Mouse (Mus musculus) embryonic stem cell, embryonic (primary cell): Measurements from ENCODE around the gene Brwd1.

Experiments
- CTCF ChIA-PET, 4 experiments: fragments of 300-600 bp in 2 of 4; fragments of 350-600 bp in 2 of 4; sonication (Branson Sonifier 250); formaldehyde crosslinking; loops; one replicate each; lab custom pipeline; 2022; ENCODE audit warnings: inconsistent platforms in 2 of 4; lab: Charles Lee
- POLR2A ChIA-PET, 4 experiments: fragments of 300-600 bp in 2 of 4; fragments of 350-600 bp in 2 of 4; sonication (Branson Sonifier 250); formaldehyde crosslinking; loops; one replicate each; lab custom pipeline; 2022; ENCODE audit warnings: antibody characterized with exemption in 4 of 4, inconsistent platforms in 1 of 4; lab: Charles Lee

Gene Brwd1

GRCm38 (mm10) chr16:96082301-96083178 is at the start of gene Brwd1:
TSS of gene Brwd1 (minus strand) at chr16:96082526.
- POLR2A ChIA-PET, result interaction anchor here (0.5 to 4.4 kb wide), 163 partner anchors 9 to 1323 kb away, joined by 3 to 111 read pairs (median 5); partner anchors contain the start of genes Psmg1 (in 4 of the 4), Hmgn1 (in 3 of the 4), Lca5l (in 3 of the 4) and Wrb (in 3 of the 4)
- CTCF ChIA-PET, result interaction anchor here in 3 of 4 experiments (0.5 to 1.5 kb wide), 10 partner anchors 9 to 347 kb away, joined by 3 to 5 read pairs (median 4); partner anchors contain the start of gene Hmgn1 (in 1 of the 3)

- POLR2A ChIA-PET, result interaction anchor here in 3 of 4 experiments (0.7 to 4.8 kb wide), 17 partner anchors 10 to 105 kb away, joined by 3 to 41 read pairs (median 6); partner anchors contain the start of genes Brwd1 (in 2 of the 3) and Wrb (in 2 of the 3)
- CTCF ChIA-PET, result interaction anchor here in 1 of 4 experiments (1.0 to 1.1 kb wide), 2 partner anchors 8 to 17 kb away, joined by 3 read pairs; partner anchors contain the start of gene Wrb
Measured at GRCm38 (mm10) chr16:96128466-96128865, 46.1 kb upstream of the Brwd1 start.

GRCm38 (mm10) chr16:96127657-96128344 is 45.5 kb upstream of the Brwd1 start, which contains the start of gene Hmgn1:
TSS of gene Hmgn1 (minus strand) at chr16:96127729.
- POLR2A ChIA-PET, result interaction anchor here in 3 of 4 experiments (0.5 to 5.0 kb wide), 41 partner anchors 8 to 1954 kb away, joined by 3 to 41 read pairs (median 4); partner anchors contain the start of genes Brwd1 (in 2 of the 3), Psmg1 (in 2 of the 3) and Wrb (in 2 of the 3)
- CTCF ChIA-PET, result interaction anchor here in 2 of 4 experiments (0.6 to 1.1 kb wide), 5 partner anchors 8 to 1800 kb away, joined by 3 to 5 read pairs (median 3); partner anchors contain the start of gene Wrb (in 1 of the 2)

DNA sequence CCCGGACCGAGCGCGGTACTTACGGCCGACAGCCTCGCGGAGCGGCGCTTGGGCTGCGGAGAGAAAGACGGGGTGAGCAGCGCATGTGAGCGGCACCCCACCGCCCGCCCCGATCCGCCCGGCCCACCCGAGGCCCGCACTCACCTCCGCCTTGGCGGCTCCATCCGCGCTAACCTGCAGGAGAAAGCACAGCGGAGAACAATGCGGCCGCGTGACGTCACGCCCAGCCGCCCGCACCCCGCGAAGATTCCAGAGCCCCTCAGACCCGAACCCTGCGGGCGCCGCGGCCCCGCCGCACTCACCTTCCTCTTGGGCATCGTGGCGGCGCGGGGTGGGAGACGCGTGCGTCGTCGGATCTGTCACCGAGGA is 44.9 kb upstream of the Brwd1 start:
- ChIA-PET CTCF (interaction anchor here in 3 of 4 experiments (0.6 to 1.1 kb wide), 3 partner anchors 13 to 1800 kb away, joined by 3 to 6 read pairs (median 3); no protein-coding TSS in a partner anchor), POLR2A (interaction anchor here in 3 of 4 experiments (0.6 to 5.0 kb wide), 29 partner anchors 7 to 1954 kb away, joined by 3 to 41 read pairs (median 5); partner anchors contain the start of genes Brwd1 (in 2 of the 3), Psmg1 (in 2 of the 3) and Wrb (in 1 of the 3))

DNA sequence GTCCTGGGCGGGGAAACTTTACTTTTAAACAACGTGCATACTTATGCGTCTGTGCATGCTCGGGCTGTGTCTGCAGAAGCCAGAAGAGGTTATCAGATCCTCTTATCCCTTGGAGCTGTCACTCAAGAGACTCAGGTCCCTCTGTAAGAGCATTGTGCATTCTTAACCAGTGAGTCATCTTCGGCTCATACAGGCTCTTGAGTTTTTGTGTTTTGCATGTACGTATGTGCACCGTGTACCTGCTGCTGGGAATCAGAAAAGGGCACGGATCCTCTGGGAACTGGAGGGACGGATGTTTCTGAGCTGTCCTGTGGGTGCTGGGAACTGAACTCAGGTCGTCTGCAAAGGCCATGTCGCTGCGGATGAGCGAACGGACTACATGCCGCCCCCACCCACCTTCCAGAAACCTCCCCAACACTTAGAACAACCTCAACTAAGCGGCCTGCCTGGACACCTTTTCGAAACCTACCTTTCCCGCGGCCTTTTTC is 44.4 kb upstream of the Brwd1 start:
- ChIA-PET CTCF (interaction anchor here in 2 of 4 experiments (0.6 to 1.1 kb wide), 2 partner anchors 12 to 24 kb away, joined by 3 to 6 read pairs; no protein-coding TSS in a partner anchor), POLR2A (interaction anchor here in 3 of 4 experiments (0.6 to 5.0 kb wide), 26 partner anchors 8 to 221 kb away, joined by 3 to 41 read pairs (median 4); partner anchors contain the start of genes Brwd1 (in 2 of the 3), Psmg1 (in 2 of the 3), Wrb (in 2 of the 3) and Lca5l (in 1 of the 3))

DNA sequence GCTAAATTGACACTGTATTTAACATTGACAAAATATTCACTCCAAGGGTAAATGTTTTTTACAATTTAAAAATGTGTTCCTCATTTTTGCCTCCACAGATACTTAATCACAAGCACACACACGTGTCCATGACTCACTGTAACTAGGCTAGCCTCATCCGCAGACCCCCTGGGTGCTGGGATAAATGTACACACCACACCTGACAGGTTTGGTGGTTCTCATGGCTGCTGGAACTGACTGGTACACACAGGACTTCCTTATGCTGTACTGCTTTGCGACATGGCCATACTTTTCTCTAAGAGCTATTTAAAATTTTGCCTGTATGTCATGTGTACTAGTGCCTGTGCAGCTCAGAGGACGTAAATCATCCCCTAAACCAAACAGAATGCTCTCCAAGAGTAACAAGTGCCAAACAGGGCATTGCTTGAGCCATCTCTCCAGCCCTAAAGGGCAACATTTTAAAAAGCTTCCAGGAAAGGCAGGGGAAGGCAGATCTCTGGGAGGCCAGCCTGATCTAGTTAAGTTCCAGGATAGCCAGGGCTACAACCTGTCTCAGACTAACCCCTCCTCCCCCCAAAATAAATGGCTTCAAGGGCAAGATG is 37.8 kb upstream of the Brwd1 start:
- ChIA-PET CTCF (no interaction called here), POLR2A (interaction anchor here in 3 of 4 experiments (0.5 to 2.8 kb wide), 14 partner anchors 9 to 78 kb away, joined by 3 to 9 read pairs (median 4); partner anchors contain the start of genes Brwd1 (in 1 of the 3) and Wrb (in 1 of the 3))

- POLR2A ChIA-PET, result interaction anchor here in 3 of 4 experiments (0.8 to 4.9 kb wide), 15 partner anchors 11 to 69 kb away, joined by 3 to 26 read pairs (median 5); partner anchors contain the start of genes Hmgn1 (in 2 of the 3) and Brwd1 (in 1 of the 3)
Measured at GRCm38 (mm10) chr16:96114729-96115128, 32.4 kb upstream of the Brwd1 start.

GRCm38 (mm10) chr16:96112769-96113168 is 30.4 kb upstream of the Brwd1 start:
- CTCF ChIA-PET, result interaction anchor here in 1 of 4 experiments (0.7 to 1.4 kb wide), 3 partner anchors 10 to 31 kb away, joined by 3 to 4 read pairs (median 3); no protein-coding TSS in a partner anchor
- POLR2A ChIA-PET, result interaction anchor here in 2 of 4 experiments (1.9 to 4.9 kb wide), 2 partner anchors 13 to 15 kb away, joined by 6 to 26 read pairs; partner anchors contain the start of gene Hmgn1 (in 1 of the 2)

More at GRCm38 (mm10) chr16:96114729-96115128, 32.4 kb upstream of the Brwd1 start:
- CTCF ChIA-PET, result interaction anchor here (0.5 to 2.1 kb wide), 20 partner anchors 9 to 1387 kb away, joined by 3 to 6 read pairs (median 3); partner anchors contain the start of genes Wrb (in 2 of the 4), Hmgn1 (in 1 of the 4) and Lca5l (in 1 of the 4)

DNA sequence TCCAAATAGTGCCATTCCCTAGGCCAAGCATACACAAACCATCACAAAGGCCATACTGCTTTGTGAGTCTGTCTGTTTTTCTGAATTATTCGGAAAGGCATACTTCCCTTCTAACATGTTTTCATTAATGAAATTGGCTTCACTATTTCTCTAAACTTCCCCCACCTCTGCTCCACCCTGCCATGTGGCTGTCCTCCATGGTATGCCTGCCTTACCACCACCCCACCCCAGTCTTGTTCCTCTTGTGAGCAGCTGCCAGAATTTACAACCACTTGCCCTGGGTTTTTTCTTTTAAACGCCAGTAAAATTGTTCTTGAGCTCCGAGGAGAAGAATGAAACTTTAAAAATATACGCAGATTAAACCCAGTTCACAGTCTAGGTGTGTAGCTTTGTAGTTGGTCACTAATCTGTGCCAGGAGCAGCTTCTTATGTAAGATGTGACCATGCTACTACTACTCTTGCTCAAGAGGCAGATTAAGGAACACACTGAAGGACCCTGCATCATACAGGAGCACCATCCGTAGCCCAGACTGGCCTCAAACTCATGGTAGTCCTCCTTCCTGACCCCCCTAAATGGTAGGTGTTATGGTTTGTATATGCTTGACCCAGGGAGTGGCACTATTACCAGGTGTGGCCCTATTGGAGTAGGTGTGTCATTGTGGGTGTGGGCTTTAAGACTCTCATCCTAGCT is 28.5 kb upstream of the Brwd1 start:
- ChIA-PET POLR2A (interaction anchor here in 2 of 4 experiments (1.4 to 1.7 kb wide), 2 partner anchors 13 to 28 kb away, joined by 4 to 5 read pairs; no protein-coding TSS in a partner anchor), CTCF (no interaction called here)

- POLR2A ChIA-PET, result interaction anchor here in 3 of 4 experiments (1.4 to 2.8 kb wide), 4 partner anchors 11 to 27 kb away, joined by 4 to 10 read pairs (median 5); partner anchors contain the start of gene Brwd1 (in 2 of the 3)
- CTCF ChIA-PET, result no interaction called here
Measured at GRCm38 (mm10) chr16:96109673-96110072, 27.3 kb upstream of the Brwd1 start.

DNA sequence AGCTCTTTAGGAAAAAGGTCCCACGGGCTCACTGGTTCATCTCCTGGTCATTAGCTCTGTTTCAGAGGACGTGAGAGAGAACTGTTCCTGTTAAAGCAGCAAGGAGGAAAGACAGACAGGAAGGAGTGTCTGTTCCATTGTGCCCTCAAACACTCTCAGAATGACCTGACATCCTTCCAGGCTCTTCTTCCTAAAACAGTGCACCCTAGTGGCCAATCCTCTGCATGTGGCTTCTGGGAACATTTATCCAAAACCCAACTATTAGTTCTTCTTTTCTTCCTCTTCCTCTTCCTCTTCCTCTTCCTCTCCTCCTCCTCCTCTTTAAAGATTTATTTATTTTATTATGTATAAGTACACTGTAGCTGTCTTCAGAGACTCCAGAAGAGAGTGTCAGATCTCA is 20.7 kb upstream of the Brwd1 start:
- ChIA-PET POLR2A (interaction anchor here (0.5 to 2.1 kb wide), 15 partner anchors 9 to 1857 kb away, joined by 3 to 22 read pairs (median 5); partner anchors contain the start of gene Brwd1 (in 3 of the 4)), CTCF (interaction anchor here (0.7 to 1.6 kb wide), 10 partner anchors 11 to 137 kb away, joined by 3 to 26 read pairs (median 6); partner anchors contain the start of gene Wrb (in 1 of the 4))

DNA sequence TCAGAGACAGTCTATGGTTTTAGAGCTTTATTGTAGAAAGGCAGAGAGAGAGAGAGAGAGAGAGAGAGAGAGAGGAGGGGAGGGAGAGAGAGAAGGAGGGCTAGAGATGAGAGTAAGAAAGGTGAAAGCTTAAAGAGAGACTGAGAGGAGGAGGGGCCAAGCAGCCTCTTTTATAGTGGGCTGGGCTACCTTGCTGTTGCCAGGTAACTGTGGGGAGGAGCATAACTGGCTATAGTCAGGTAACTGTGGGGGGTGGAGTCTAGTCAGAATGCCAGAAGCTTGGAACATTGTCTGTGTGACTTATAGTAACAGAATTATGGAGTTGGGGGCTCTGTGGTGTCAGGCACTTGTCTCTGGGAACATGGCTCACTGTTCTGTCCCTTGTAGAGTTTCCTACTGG is 15.5 kb upstream of the Brwd1 start:
- ChIA-PET POLR2A (interaction anchor here (0.6 to 6.2 kb wide), 25 partner anchors 9 to 1100 kb away, joined by 3 to 47 read pairs (median 4); partner anchors contain the start of genes Brwd1 (in 3 of the 4), Hmgn1 (in 2 of the 4), Kcnj6 (in 1 of the 4) and Psmg1 (in 1 of the 4)), CTCF (interaction anchor here in 1 of 4 experiments (0.6 to 1.1 kb wide), 3 partner anchors 9 to 1397 kb away, joined by 3 to 5 read pairs (median 4); no protein-coding TSS in a partner anchor)

GRCm38 (mm10) chr16:96095966-96096365 is 13.6 kb upstream of the Brwd1 start:
- ChIA-PET CTCF (interaction anchor here in 3 of 4 experiments (0.6 to 1.1 kb wide), 3 partner anchors 55 to 135 kb away, joined by 3 to 5 read pairs (median 3); no protein-coding TSS in a partner anchor), POLR2A (interaction anchor here in 3 of 4 experiments (0.8 to 6.2 kb wide), 10 partner anchors 10 to 96 kb away, joined by 3 to 47 read pairs (median 4); partner anchors contain the start of genes Brwd1 (in 3 of the 3) and Lca5l (in 1 of the 3))

DNA sequence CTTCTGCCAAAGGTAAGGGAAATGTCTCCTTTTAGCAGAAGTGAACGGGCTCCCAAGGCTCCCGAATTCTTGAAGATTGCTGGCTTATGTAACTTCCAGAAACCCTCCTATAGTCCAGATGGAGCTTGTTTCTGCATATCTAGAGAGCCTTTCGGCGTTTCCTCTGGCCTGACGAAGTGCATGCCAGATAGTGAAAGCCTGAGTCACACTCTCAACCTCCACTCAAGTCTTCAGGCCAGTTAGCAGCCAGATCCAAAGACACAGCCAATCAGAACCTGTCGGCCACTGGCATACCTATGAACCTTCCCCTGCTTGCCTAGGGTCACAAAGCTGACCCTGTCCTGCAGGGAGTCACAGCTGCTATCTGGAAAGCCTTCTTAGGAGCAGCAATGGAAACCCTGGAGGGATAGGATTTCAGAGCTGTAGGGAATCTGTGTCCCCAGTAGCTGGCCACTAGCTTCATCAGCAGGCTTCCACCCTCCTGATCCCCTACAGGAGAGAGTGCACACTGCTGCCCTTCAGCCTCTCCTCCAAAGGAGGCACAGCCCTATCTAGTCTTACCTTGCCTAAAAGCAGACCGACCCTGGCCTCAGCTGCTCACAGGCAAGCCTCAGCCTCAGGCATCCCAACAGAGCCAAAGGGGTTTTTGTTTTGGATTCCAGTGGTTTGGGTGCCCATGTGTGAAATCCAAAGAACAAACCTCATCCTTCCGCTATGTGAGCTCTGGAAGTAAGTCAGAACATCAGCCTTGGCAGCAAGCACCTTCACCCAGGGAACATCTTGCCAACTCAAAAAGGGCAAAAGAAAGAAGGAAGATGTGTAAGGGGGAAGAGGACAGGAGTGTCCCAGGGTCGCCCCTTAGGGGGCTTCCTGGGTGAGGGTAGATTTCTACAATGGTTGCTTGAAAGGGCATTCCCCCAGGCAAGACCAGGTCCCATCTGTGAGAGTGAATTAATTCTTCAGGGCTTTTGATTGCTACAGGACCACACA is 9.5 kb upstream of the Brwd1 start:
- POLR2A ChIA-PET, result interaction anchor here (0.5 to 5.1 kb wide), 18 partner anchors 9 to 409 kb away, joined by 3 to 69 read pairs (median 4); partner anchors contain the start of genes Brwd1 (in 4 of the 4), Psmg1 (in 2 of the 4) and Wrb (in 1 of the 4)
- CTCF ChIA-PET, result interaction anchor here (0.6 to 1.6 kb wide), 7 partner anchors 9 to 135 kb away, joined by 3 to 7 read pairs (median 3); no protein-coding TSS in a partner anchor
